Mouse (Mus musculus): Measurements from ENCODE around the gene Cpox. TPM values are rescaled to one million over a fixed set of nuclear protein-coding genes. Genes with fewer than 3 reads are reported as not detected.

Cpox gene
- 4.4 TPM for polyA plus RNA-seq (2015; fragmentation: Illumina TruSeq; extraction: RNeasy Lipid Tissue Mini Kit (QIAGEN cat#74804); ENCODE audit: insufficient read depth, low read depth, low replicate concordance)

DNA sequence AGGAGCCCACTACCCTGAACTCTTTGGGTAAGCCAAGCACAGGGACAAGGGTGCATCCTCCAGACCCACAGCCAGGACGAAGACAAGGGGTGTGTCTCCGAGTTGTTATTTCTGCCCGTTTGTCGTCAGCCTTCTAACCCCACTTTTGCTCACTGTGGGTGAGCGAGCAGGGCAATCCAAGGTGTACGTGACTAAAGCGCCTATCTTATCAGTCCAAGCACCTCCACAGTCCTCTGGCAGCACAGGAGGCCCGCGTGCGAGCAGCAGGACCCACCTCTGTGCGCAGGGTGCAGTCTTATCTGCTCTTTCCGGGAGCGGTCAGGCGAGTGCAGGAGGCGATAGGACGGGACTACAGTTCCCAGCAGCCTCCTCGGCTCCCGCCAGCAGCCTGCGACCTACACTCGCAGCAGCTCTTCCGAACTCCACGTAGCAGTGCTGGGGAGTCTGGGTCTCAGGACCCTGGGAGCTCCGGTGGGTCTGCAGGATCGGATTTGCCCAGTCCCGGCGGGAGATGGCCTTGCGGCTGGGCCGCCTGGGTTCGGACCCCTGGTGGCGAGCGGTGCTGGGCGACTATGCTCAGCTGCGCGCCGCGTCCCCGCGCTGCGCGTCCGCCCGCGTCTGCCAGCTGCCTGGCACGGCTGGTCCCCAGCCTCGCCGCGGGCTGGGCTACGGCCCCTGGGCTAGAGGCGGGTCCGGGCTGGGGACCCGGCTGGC, at the start of gene Cpox:
Gene Cpox (plus strand): TSS at position 376 of the 714 bp plus-strand sequence.

DNA sequence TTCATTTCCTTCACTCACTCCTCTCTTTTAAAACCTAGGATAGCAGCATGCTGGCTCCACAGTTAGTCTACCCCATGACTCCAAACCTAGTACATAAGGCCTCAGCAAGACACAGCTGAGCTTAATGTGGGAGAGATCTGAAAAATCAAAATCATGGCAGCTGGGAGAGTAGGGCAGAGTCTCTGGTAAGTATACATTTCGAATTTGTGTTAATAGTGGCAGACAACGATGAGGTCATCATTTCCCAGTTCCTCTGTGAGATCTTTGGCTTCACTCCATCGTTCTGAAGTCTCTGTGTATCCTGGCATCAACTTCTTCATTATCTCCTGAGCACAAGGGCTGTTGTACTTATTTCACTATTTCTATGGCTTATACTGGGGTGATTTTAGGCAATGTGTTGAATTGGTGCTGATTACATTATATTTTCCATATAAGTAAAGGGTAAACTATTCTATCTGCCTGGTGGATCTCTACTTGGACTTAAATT, 31.4 kb upstream of the Cpox start, which contains the start of gene E330017A01Rik:
Gene E330017A01Rik (minus strand): TSS at position 51 of the 487 bp plus-strand sequence.

DNA sequence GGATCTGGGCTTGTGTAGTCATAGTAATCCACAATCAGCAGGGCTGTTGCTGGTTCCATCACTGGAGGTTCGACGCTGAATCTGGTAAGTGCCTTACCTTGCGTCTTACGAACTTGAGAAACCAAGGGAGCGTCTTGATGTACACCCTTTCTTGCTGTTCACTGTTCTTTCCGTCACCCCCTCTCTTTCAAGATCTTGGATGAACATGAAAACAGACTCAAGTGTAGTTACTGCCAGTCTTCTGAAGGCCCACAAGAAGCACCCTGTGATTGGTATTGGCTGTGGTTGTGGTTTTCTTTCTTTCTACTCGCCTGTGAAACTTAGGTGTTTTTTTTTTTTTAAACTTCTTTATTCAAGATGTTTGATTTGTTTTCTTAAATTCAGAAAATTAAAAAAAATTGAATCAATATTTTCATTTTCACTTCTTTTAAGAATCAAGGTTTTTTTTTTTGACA, 48.6 kb downstream of the Cpox start, which contains the start of gene Gpr15:
Gene Gpr15 (minus strand): TSS at position 405 of the 455 bp plus-strand sequence.

DNA sequence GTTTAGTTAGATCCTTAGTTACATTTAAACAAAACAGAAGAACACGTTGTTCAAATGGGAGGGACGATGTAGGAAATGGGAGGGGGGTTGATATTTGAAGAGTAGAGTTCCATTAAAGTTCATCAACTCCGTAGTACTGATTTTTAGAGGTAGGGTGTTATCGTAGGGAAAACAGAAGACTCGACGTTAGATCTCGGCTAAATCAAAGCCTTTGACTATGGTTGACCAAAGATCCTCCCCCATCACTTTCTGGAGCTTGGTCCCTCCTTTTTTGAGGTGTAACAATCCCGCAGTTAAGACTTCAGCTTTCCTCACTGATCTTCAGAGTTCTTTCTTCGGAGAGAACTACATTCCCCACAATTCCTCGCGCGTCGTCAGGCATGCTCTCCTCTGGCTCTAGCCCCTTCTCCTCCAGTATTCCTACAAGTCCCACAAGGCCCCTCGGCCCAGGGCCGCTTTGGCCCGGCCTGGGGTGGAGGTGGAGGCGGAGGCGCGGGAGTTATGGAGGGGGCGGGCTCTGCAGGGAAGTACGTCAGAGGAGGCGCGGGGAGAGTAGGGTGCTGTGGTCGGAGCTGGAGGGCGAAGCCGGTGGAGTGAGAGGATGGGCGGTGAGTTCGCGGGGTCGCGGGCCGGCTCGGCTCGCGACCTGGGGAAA, 57.5 kb downstream of the Cpox start, which contains the start of gene Cldnd1:
Gene Cldnd1 (plus strand): TSS at position 434 of the 655 bp plus-strand sequence.

DNA sequence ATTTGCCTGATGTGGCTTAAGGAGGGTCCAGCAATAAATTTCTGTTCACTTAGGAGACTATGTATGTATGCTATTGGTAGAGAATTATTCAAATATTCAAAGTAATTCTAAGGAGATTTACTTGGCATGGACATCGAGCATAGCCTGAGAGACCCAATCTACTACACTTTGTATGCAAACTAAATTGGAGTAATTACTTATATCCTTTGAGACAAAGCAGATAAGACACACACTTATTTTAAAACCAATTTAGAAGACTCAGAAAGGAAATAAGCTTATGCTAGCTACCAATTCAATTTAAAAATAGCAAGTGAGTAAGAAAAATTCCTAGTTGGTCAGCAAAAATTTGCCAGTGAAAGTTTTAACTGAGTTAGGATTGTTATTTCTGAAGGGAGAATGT, 93.0 kb downstream of the Cpox start, which contains the start of gene Olfr172:
Gene Olfr172 (minus strand): TSS at position 101 of the 400 bp plus-strand sequence.

Other genes with a start within 250 kb of the Cpox start
- 6.1 TPM for gene St3gal6, start 146.0 kb upstream of the Cpox start, polyA plus RNA-seq (2015; fragmentation: Illumina TruSeq; extraction: RNeasy Lipid Tissue Mini Kit (QIAGEN cat#74804); ENCODE audit: insufficient read depth, low read depth, low replicate concordance)
- not detected for gene Gm813, start 53.3 kb upstream of the Cpox start, polyA plus RNA-seq (2015; fragmentation: Illumina TruSeq; extraction: RNeasy Lipid Tissue Mini Kit (QIAGEN cat#74804); ENCODE audit: insufficient read depth, low read depth, low replicate concordance)
- gene E330017A01Rik, start 31.6 kb upstream of the Cpox start, polyA plus RNA-seq (2015; fragmentation: Illumina TruSeq; extraction: RNeasy Lipid Tissue Mini Kit (QIAGEN cat#74804); ENCODE audit: insufficient read depth, low read depth, low replicate concordance) = not detected
- not detected for gene Gpr15, start 48.8 kb downstream of the Cpox start, polyA plus RNA-seq (2015; fragmentation: Illumina TruSeq; extraction: RNeasy Lipid Tissue Mini Kit (QIAGEN cat#74804); ENCODE audit: insufficient read depth, low read depth, low replicate concordance)
- gene Cldnd1, start 57.6 kb downstream of the Cpox start, polyA plus RNA-seq (2015; fragmentation: Illumina TruSeq; extraction: RNeasy Lipid Tissue Mini Kit (QIAGEN cat#74804); ENCODE audit: insufficient read depth, low read depth, low replicate concordance) = 11.4 TPM
- gene Olfr172, start 92.9 kb downstream of the Cpox start, polyA plus RNA-seq (2015; fragmentation: Illumina TruSeq; extraction: RNeasy Lipid Tissue Mini Kit (QIAGEN cat#74804); ENCODE audit: insufficient read depth, low read depth, low replicate concordance) = not detected
- not detected for gene Olfr173, start 130.0 kb downstream of the Cpox start, polyA plus RNA-seq (2015; fragmentation: Illumina TruSeq; extraction: RNeasy Lipid Tissue Mini Kit (QIAGEN cat#74804); ENCODE audit: insufficient read depth, low read depth, low replicate concordance)
- not detected for gene Olfr175-ps1, start 156.5 kb downstream of the Cpox start, polyA plus RNA-seq (2015; fragmentation: Illumina TruSeq; extraction: RNeasy Lipid Tissue Mini Kit (QIAGEN cat#74804); ENCODE audit: insufficient read depth, low read depth, low replicate concordance)
- not detected for gene Olfr177, start 204.5 kb downstream of the Cpox start, polyA plus RNA-seq (2015; fragmentation: Illumina TruSeq; extraction: RNeasy Lipid Tissue Mini Kit (QIAGEN cat#74804); ENCODE audit: insufficient read depth, low read depth, low replicate concordance)
- not detected for gene Olfr178, start 221.8 kb downstream of the Cpox start, polyA plus RNA-seq (2015; fragmentation: Illumina TruSeq; extraction: RNeasy Lipid Tissue Mini Kit (QIAGEN cat#74804); ENCODE audit: insufficient read depth, low read depth, low replicate concordance)

All from pancreas, adult 10 weeks (tissue).